Mouse (Mus musculus): ENCODE data around the gene Abcc4. TPM values are rescaled to one million over a fixed set of nuclear protein-coding genes. Genes with fewer than 3 reads are reported as not detected.
A peak's percentile ranks its signal among the peaks of the same experiment; 100 is the strongest.

Abcc4 gene
- polyA plus RNA-seq (2015; fragmentation: Nextera tagmentation; extraction: Ambion mirVana): 4.0 and 4.7 TPM in 2 replicates

- Histone ChIP-seq H3K36me3 (no peaks in the 10 kb centered on the region), H3K27ac (replicated peaks) (peak within 1 kb of the TSS; percentile 33; the same call in 1 of the 2 replicates), H3K27me3 (peaks cover 43% of the 10 kb centered on the region), H3K4me3 (peak within 1 kb of the TSS; percentile 72), H3K4me2 (peak within 1 kb of the TSS; percentile 92), H3K4me1 (replicated peaks) (peaks cover 27% of the 10 kb centered on the region), H3K9ac (peak within 1 kb of the TSS; percentile 76), H3K9me3 (no peaks in the 10 kb centered on the region)
- under 1% methylated on average over 106 of the region's 106 CpGs for WGBS
- ATAC-seq (ENCODE audit: low read depth): peak; percentile 80
These were observed at the start of gene Abcc4 for GRCm38 (mm10) chr14:118705808-118706731. TSS of gene Abcc4 (minus strand) at chr14:118706219.

- H3K27me3 ChIP-seq: no peaks in the 10 kb centered on the region
- no peaks in the 10 kb centered on the region for H3K4me1 ChIP-seq (replicated peaks)
- 63% methylated on average over 8 of the region's 8 CpGs for WGBS
- no peak overlapping the region for H3K9ac ChIP-seq
- H3K4me3 ChIP-seq: no peak overlapping the region
- no peak overlapping the region for H3K27ac ChIP-seq (replicated peaks)
- H3K4me2 ChIP-seq: no peak overlapping the region
- no peaks in the 10 kb centered on the region for H3K36me3 ChIP-seq
- ATAC-seq (ENCODE audit: low read depth): no peak
- H3K9me3 ChIP-seq: no peaks in the 10 kb centered on the region
These were observed 45.3 kb upstream of the Abcc4 start for GRCm38 (mm10) chr14:118751193-118751753.

- H3K4me2 ChIP-seq: no peak overlapping the region
- no peaks in the 10 kb centered on the region for H3K9me3 ChIP-seq
- no peaks in the 10 kb centered on the region for H3K36me3 ChIP-seq
- ATAC-seq (ENCODE audit: low read depth): no peak
- H3K27me3 ChIP-seq: no peaks in the 10 kb centered on the region
- 88% methylated on average over 6 of the region's 6 CpGs for WGBS
- H3K4me3 ChIP-seq: no peak overlapping the region
- no peaks in the 10 kb centered on the region for H3K4me1 ChIP-seq (replicated peaks)
- H3K27ac ChIP-seq (replicated peaks): no peak overlapping the region
- no peak overlapping the region for H3K9ac ChIP-seq
These were observed 44.6 kb upstream of the Abcc4 start for GRCm38 (mm10) chr14:118750505-118751192.

DNA sequence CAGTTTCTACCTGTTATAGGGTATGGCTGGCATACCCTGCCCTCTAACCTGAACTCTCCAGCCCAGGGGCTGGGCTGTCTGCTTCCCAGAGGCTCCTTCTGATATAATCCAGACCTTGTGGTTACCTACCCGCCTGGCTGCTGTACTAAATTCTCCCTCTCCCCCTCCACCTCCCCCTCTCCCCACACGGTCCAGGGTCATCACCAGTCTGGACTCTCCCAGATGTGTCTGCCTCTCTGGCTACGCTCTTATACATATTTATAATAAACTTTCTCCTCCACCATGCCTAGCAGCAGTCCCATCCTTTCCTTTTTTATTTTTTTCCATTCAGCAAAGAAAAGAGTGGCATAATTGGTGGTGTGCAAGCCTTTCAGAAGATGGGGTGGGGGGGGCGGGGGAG lies 43.7 kb upstream of the Abcc4 start:
- no peaks in the 10 kb centered on the region for H3K36me3 ChIP-seq
- no peak for ATAC-seq (ENCODE audit: low read depth)

GRCm38 (mm10) chr14:118749068-118749467 lies 43.0 kb upstream of the Abcc4 start:
- H3K4me3 ChIP-seq: no peak overlapping the region
- H3K27ac ChIP-seq (replicated peaks): no peak overlapping the region
- H3K9ac ChIP-seq: no peak overlapping the region
- H3K4me2 ChIP-seq: no peak overlapping the region
- 93% methylated on average over 2 of the region's 2 CpGs for WGBS
- H3K9me3 ChIP-seq: no peaks in the 10 kb centered on the region
- no peaks in the 10 kb centered on the region for H3K36me3 ChIP-seq
- ATAC-seq (ENCODE audit: low read depth): no peak
- no peaks in the 10 kb centered on the region for H3K27me3 ChIP-seq
- H3K4me1 ChIP-seq (replicated peaks): no peaks in the 10 kb centered on the region

More for the DNA sequence above, 43.7 kb upstream of the Abcc4 start:
- Histone ChIP-seq H3K4me1 (replicated peaks) (no peaks in the 10 kb centered on the region), H3K27me3 (no peaks in the 10 kb centered on the region), H3K4me2 (no peak overlapping the region), H3K4me3 (no peak overlapping the region), H3K27ac (replicated peaks) (no peak overlapping the region), H3K9me3 (no peaks in the 10 kb centered on the region), H3K9ac (no peak overlapping the region)
- WGBS: 56% methylated on average over 4 of the region's 4 CpGs

- Histone ChIP-seq H3K4me2 (no peak overlapping the region), H3K4me1 (replicated peaks) (no peaks in the 10 kb centered on the region), H3K9me3 (peaks cover 6% of the 10 kb centered on the region), H3K27ac (replicated peaks) (no peak overlapping the region), H3K27me3 (no peaks in the 10 kb centered on the region), H3K36me3 (no peaks in the 10 kb centered on the region), H3K4me3 (no peak overlapping the region), H3K9ac (no peak overlapping the region)
- WGBS: 82% methylated on average over 5 of the region's 5 CpGs
- ATAC-seq (ENCODE audit: low read depth): no peak
These were observed 36.8 kb upstream of the Abcc4 start for GRCm38 (mm10) chr14:118742862-118743261.

GRCm38 (mm10) chr14:118741780-118742179 lies 35.8 kb upstream of the Abcc4 start:
- no peak for ATAC-seq (ENCODE audit: low read depth)
- Histone ChIP-seq H3K4me1 (replicated peaks) (no peaks in the 10 kb centered on the region), H3K4me3 (no peak overlapping the region), H3K9me3 (peaks cover 6% of the 10 kb centered on the region), H3K36me3 (no peaks in the 10 kb centered on the region), H3K27me3 (no peaks in the 10 kb centered on the region), H3K9ac (no peak overlapping the region), H3K4me2 (no peak overlapping the region), H3K27ac (replicated peaks) (no peak overlapping the region)

- Histone ChIP-seq H3K36me3 (no peaks in the 10 kb centered on the region), H3K9ac (no peak overlapping the region), H3K27me3 (no peaks in the 10 kb centered on the region), H3K4me2 (no peak overlapping the region), H3K9me3 (peaks cover 6% of the 10 kb centered on the region), H3K4me3 (no peak overlapping the region), H3K27ac (replicated peaks) (no peak overlapping the region), H3K4me1 (replicated peaks) (peaks cover 5% of the 10 kb centered on the region; the same call in 1 of the 2 replicates)
- WGBS: 18% methylated on average over 12 of the region's 12 CpGs
- no peak for ATAC-seq (ENCODE audit: low read depth)
These were observed 31.4 kb upstream of the Abcc4 start for GRCm38 (mm10) chr14:118737251-118737888.

GRCm38 (mm10) chr14:118735114-118735513 lies 29.1 kb upstream of the Abcc4 start:
- Histone ChIP-seq H3K4me3 (no peak overlapping the region), H3K36me3 (no peaks in the 10 kb centered on the region), H3K27me3 (no peaks in the 10 kb centered on the region), H3K9me3 (peaks cover 3% of the 10 kb centered on the region), H3K9ac (no peak overlapping the region), H3K4me1 (replicated peaks) (peaks cover 5% of the 10 kb centered on the region; the same call in 1 of the 2 replicates), H3K27ac (replicated peaks) (0 out of 2 replicates have a peak overlapping the region, but pooled peaks have one; percentile 5), H3K4me2 (no peak overlapping the region)
- WGBS: 18% methylated on average over 2 of the region's 2 CpGs
- ATAC-seq (ENCODE audit: low read depth): peak; percentile 92

DNA sequence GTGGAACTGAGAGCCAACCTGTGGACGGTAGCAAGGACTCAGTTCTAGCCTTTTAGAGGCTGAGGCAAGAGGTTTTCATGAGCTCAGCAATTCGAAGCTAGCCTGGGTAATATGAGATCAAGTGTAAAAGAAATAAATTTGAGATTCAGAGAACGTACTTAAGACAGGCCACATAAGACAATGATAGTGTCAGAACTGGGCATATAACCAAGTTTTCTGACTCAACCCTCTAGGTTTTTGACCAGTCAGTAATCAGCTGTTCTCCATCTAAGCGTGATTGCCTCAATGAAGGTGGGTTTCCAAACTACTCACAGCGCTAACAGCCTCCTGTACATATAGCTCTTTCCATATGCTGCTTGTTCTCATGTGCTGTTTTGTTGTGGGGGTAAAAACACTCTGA lies 27.1 kb upstream of the Abcc4 start:
- Histone ChIP-seq H3K4me2 (no peak overlapping the region), H3K27ac (replicated peaks) (no peak overlapping the region), H3K36me3 (no peaks in the 10 kb centered on the region), H3K4me3 (no peak overlapping the region), H3K9me3 (no peaks in the 10 kb centered on the region), H3K27me3 (no peaks in the 10 kb centered on the region), H3K4me1 (replicated peaks) (peaks cover 5% of the 10 kb centered on the region; the same call in 1 of the 2 replicates), H3K9ac (no peak overlapping the region)
- ATAC-seq (ENCODE audit: low read depth): no peak
- WGBS: 86% methylated on average over 5 of the region's 5 CpGs

- WGBS: 86% methylated on average over 5 of the region's 5 CpGs
- Histone ChIP-seq H3K4me1 (replicated peaks) (peaks cover 5% of the 10 kb centered on the region; the same call in 1 of the 2 replicates), H3K4me2 (no peak overlapping the region), H3K36me3 (no peaks in the 10 kb centered on the region), H3K9ac (no peak overlapping the region), H3K27ac (replicated peaks) (no peak overlapping the region), H3K4me3 (no peak overlapping the region), H3K27me3 (no peaks in the 10 kb centered on the region), H3K9me3 (no peaks in the 10 kb centered on the region)
- ATAC-seq (ENCODE audit: low read depth): no peak
These were observed 24.6 kb upstream of the Abcc4 start for GRCm38 (mm10) chr14:118730631-118731030.
